Mouse (Mus musculus) midbrain, embryonic 11.5 days (tissue): ENCODE data around the gene Slc45a3. TPM values are rescaled to one million over a fixed set of nuclear protein-coding genes. Genes with fewer than 3 reads are reported as not detected.

ENCODE experiments used
- ATAC-seq: fragments of 200-750 bp; cut with Nextera tagmentation; 2 replicates; pipeline ENCODE4 v1.8.0; 2017; ENCODE audit warnings: moderate TSS enrichment, moderate library complexity; ENCODE audit not compliant: low FRiP score
- DNase-seq: peaks from one replicate; pipeline ENCODE4 v3.0.0; 2015; ENCODE audit warnings: low spot score; ENCODE audit errors: missing footprints
- H3K27ac ChIP-seq: fragments of 300-500 bp; sonication (generic); 2 replicates; pipeline ENCODE4 v1.5.1; 2014; ENCODE audit warnings: low read depth, low read length
- H3K27me3 ChIP-seq: fragments of 300-500 bp; sonication (generic); 2 replicates; pipeline ENCODE4 v1.6.1; 2014; ENCODE audit warnings: mild to moderate bottlenecking, low read length, moderate library complexity, mixed read lengths; ENCODE audit not compliant: control insufficient read depth, insufficient read depth
- H3K36me3 ChIP-seq: fragments of 300-500 bp; sonication (generic); 2 replicates; pipeline ENCODE4 v1.6.1; 2014; ENCODE audit warnings: mild to moderate bottlenecking, low read length, moderate library complexity, mixed read lengths; ENCODE audit not compliant: control insufficient read depth, insufficient read depth
- H3K4me1 ChIP-seq: fragments of 300-500 bp; sonication (generic); 2 replicates; pipeline ENCODE4 v1.6.1; 2014; ENCODE audit warnings: low read length; ENCODE audit not compliant: control insufficient read depth, insufficient read depth
- H3K4me2 ChIP-seq: fragments of 300-500 bp; sonication (generic); 2 replicates; pipeline ENCODE4 v1.6.1; 2014; ENCODE audit warnings: mild to moderate bottlenecking, moderate library complexity
- H3K4me3 ChIP-seq: fragments of 300-500 bp; sonication (generic); 2 replicates; pipeline ENCODE4 v1.5.1; 2014; ENCODE audit warnings: low read depth, low read length
- H3K9ac ChIP-seq: fragments of 300-500 bp; sonication (generic); 2 replicates; pipeline ENCODE4 v1.6.1; 2014; ENCODE audit warnings: low read length
- H3K9me3 ChIP-seq: fragments of 300-500 bp; sonication (generic); 2 replicates; pipeline ENCODE4 v1.6.1; 2016; ENCODE audit warnings: low read length; ENCODE audit not compliant: control insufficient read depth
- WGBS: fragments of 180-500 bp; shearing (Covaris S2); extraction: QIAGEN DNeasy Blood & Tissue Kit; methylation state at CpG from one replicate; pipeline ENCODE4 v1.1.7; 2014; 5-methylcytosine and 5-hydroxymethylcytosine counted together
- polyA plus RNA-seq: library from polyadenylated mRNA; unstranded; fragments of >200 nt; fragmentation: Nextera tagmentation; extraction: Ambion mirVana; gene quantifications from 2 replicates; pipeline ENCODE4 v1.2.1, GENCODE M21; 2014

The Slc45a3 gene
- polyA plus RNA-seq, 1 experiment from 2014 or later = 20.5 TPM

GRCm38 (mm10) chr1:132008881-132009644 is 46.3 kb downstream of the Slc45a3 start:
- no peaks in the 10 kb centered on the region for H3K27me3 ChIP-seq
- H3K9ac ChIP-seq = peak overlapping the region; percentile 96
- WGBS = 43% methylated on average over 8 of the region's 8 CpGs
- no peaks in the 10 kb centered on the region for H3K36me3 ChIP-seq
- no peak overlapping the region for H3K27ac ChIP-seq
- peak overlapping the region; percentile 90 for H3K4me3 ChIP-seq
- H3K4me2 ChIP-seq = peak overlapping the region; percentile 68
- ATAC-seq (no peak), DNase-seq (peak; percentile 77)
- no peaks in the 10 kb centered on the region for H3K9me3 ChIP-seq
- peaks cover 13% of the 10 kb centered on the region for H3K4me1 ChIP-seq

GRCm38 (mm10) chr1:132010632-132011501 is 48.1 kb downstream of the Slc45a3 start:
- H3K27ac ChIP-seq = no peak overlapping the region
- no peak overlapping the region for H3K4me3 ChIP-seq
- H3K9ac ChIP-seq = no peak overlapping the region
- WGBS = 89% methylated on average over 17 of the region's 17 CpGs
- H3K4me2 ChIP-seq = no peak overlapping the region
- no peaks in the 10 kb centered on the region for H3K36me3 ChIP-seq
- no peaks in the 10 kb centered on the region for H3K9me3 ChIP-seq
- peaks cover 13% of the 10 kb centered on the region for H3K4me1 ChIP-seq
- H3K27me3 ChIP-seq = no peaks in the 10 kb centered on the region
- DNase-seq (no peak), ATAC-seq (no peak)

- H3K9me3 ChIP-seq = no peaks in the 10 kb centered on the region
- no peak overlapping the region for H3K4me3 ChIP-seq
- no peak overlapping the region for H3K9ac ChIP-seq
- no peak overlapping the region for H3K27ac ChIP-seq
- 80% methylated on average over 2 of the region's 2 CpGs for WGBS
- no peak overlapping the region for H3K4me2 ChIP-seq
- DNase-seq (no peak), ATAC-seq (no peak)
- H3K36me3 ChIP-seq = no peaks in the 10 kb centered on the region
- no peaks in the 10 kb centered on the region for H3K27me3 ChIP-seq
- peaks cover 11% of the 10 kb centered on the region for H3K4me1 ChIP-seq
Observed at GRCm38 (mm10) chr1:132011785-132012184, 49.0 kb downstream of the Slc45a3 start.

GRCm38 (mm10) chr1:132012861-132013260 is 50.1 kb downstream of the Slc45a3 start:
- 88% methylated on average over 8 of the region's 8 CpGs for WGBS
- no peak for ATAC-seq

GRCm38 (mm10) chr1:132014800-132015199 is 52.0 kb downstream of the Slc45a3 start:
- peaks cover 7% of the 10 kb centered on the region; the same call in 1 of the 2 replicates for H3K36me3 ChIP-seq
- H3K4me1 ChIP-seq = no peaks in the 10 kb centered on the region
- H3K4me3 ChIP-seq = no peak overlapping the region
- no peaks in the 10 kb centered on the region for H3K9me3 ChIP-seq
- WGBS = 93% methylated on average over 1 of the region's 1 CpGs
- H3K27me3 ChIP-seq = no peaks in the 10 kb centered on the region
- ATAC-seq (no peak), DNase-seq (no peak)
- no peak overlapping the region for H3K9ac ChIP-seq
- H3K4me2 ChIP-seq = no peak overlapping the region
- H3K27ac ChIP-seq = no peak overlapping the region

More at GRCm38 (mm10) chr1:132012861-132013260, 50.1 kb downstream of the Slc45a3 start:
- Histone ChIP-seq H3K4me2 (no peak overlapping the region), H3K36me3 (no peaks in the 10 kb centered on the region; the same call in 1 of the 2 replicates), H3K4me1 (peaks cover 9% of the 10 kb centered on the region), H3K27ac (no peak overlapping the region), H3K9ac (no peak overlapping the region), H3K27me3 (no peaks in the 10 kb centered on the region), H3K4me3 (no peak overlapping the region), H3K9me3 (no peaks in the 10 kb centered on the region)
- no peak for DNase-seq

GRCm38 (mm10) chr1:132016691-132017090 is 53.9 kb downstream of the Slc45a3 start:
- no peak for ATAC-seq
- 93% methylated on average over 1 of the region's 1 CpGs for WGBS
- peaks cover 9% of the 10 kb centered on the region; the same call in 1 of the 2 replicates for H3K36me3 ChIP-seq

GRCm38 (mm10) chr1:132019876-132020275 is 57.1 kb downstream of the Slc45a3 start:
- Histone ChIP-seq H3K27me3 (no peaks in the 10 kb centered on the region), H3K9ac (no peak overlapping the region), H3K4me2 (no peak overlapping the region), H3K4me1 (no peaks in the 10 kb centered on the region), H3K4me3 (no peak overlapping the region), H3K36me3 (peaks cover 16% of the 10 kb centered on the region), H3K27ac (no peak overlapping the region), H3K9me3 (no peaks in the 10 kb centered on the region)
- no peak for ATAC-seq
- peak; percentile 17 for DNase-seq
- WGBS = 94% methylated on average over 7 of the region's 7 CpGs

More at GRCm38 (mm10) chr1:132016691-132017090, 53.9 kb downstream of the Slc45a3 start:
- Histone ChIP-seq H3K9ac (no peak overlapping the region), H3K4me2 (no peak overlapping the region), H3K27ac (no peak overlapping the region), H3K4me3 (no peak overlapping the region), H3K4me1 (no peaks in the 10 kb centered on the region), H3K9me3 (no peaks in the 10 kb centered on the region), H3K27me3 (no peaks in the 10 kb centered on the region)
- no peak for DNase-seq

- DNase-seq (peak; percentile 6), ATAC-seq (no peak)
- peaks cover 16% of the 10 kb centered on the region for H3K36me3 ChIP-seq
- H3K4me3 ChIP-seq = no peak overlapping the region
- H3K4me1 ChIP-seq = no peaks in the 10 kb centered on the region
- H3K9me3 ChIP-seq = no peaks in the 10 kb centered on the region
- H3K27me3 ChIP-seq = no peaks in the 10 kb centered on the region
- 88% methylated on average over 3 of the region's 3 CpGs for WGBS
- H3K9ac ChIP-seq = no peak overlapping the region
- H3K27ac ChIP-seq = no peak overlapping the region
- no peak overlapping the region for H3K4me2 ChIP-seq
Observed at GRCm38 (mm10) chr1:132022107-132022506, 59.3 kb downstream of the Slc45a3 start.
